Mouse (Mus musculus) forebrain, embryonic 12.5 days (tissue): Measurements from ENCODE around the gene Dnph1. TPM values are rescaled to one million over a fixed set of nuclear protein-coding genes. Genes with fewer than 3 reads are reported as not detected.

ENCODE experiments used
- ATAC-seq: fragments of 200-750 bp; cut with Nextera tagmentation; 2 replicates; pipeline ENCODE4 v1.8.0; 2017; ENCODE audit warnings: moderate TSS enrichment; ENCODE audit not compliant: low FRiP score
- H3K27ac ChIP-seq: fragments of 300-500 bp; sonication (generic); 2 replicates; pipeline ENCODE4 v1.5.1; 2016; ENCODE audit warnings: mild to moderate bottlenecking
- H3K27me3 ChIP-seq: fragments of 300-500 bp; sonication (generic); 2 replicates; pipeline ENCODE4 v1.6.1; 2016; ENCODE audit warnings: mild to moderate bottlenecking
- H3K36me3 ChIP-seq: fragments of 300-500 bp; sonication (generic); replicated peaks from 2 replicates; pipeline ENCODE4 v1.6.1; 2016; ENCODE audit warnings: mild to moderate bottlenecking
- H3K4me1 ChIP-seq: fragments of 300-500 bp; sonication (generic); 2 replicates; pipeline ENCODE4 v1.6.1; 2016
- H3K4me2 ChIP-seq: fragments of 300-500 bp; sonication (generic); 2 replicates; pipeline ENCODE4 v1.6.1; 2016; ENCODE audit warnings: mild to moderate bottlenecking, moderate library complexity
- H3K4me3 ChIP-seq: fragments of 300-500 bp; sonication (generic); replicated peaks from 2 replicates; pipeline ENCODE4 v1.5.1; 2016; ENCODE audit warnings: mild to moderate bottlenecking
- H3K9ac ChIP-seq: fragments of 300-500 bp; sonication (generic); 2 replicates; pipeline ENCODE4 v1.6.1; 2016; ENCODE audit warnings: mild to moderate bottlenecking
- H3K9me3 ChIP-seq: fragments of 300-500 bp; sonication (generic); 2 replicates; pipeline ENCODE4 v1.6.1; 2016
- WGBS: fragments of 180-500 bp; shearing (Covaris S2); methylation state at CpG from one replicate; pipeline ENCODE4 v1.1.7; 2016; 5-methylcytosine and 5-hydroxymethylcytosine counted together
- polyA plus RNA-seq: library from polyadenylated mRNA; unstranded; fragments of >200 nt; fragmentation: Nextera tagmentation; extraction: Ambion mirVana; gene quantifications from 2 replicates; pipeline ENCODE4 v1.2.1, GENCODE M21; 2016

Gene Dnph1
- polyA plus RNA-seq, 1 experiment from 2014 or later, result 71.7 TPM

GRCm38 (mm10) chr17:46545813-46546564 lies 49.5 kb downstream of the Dnph1 start, which contains the start of gene Cul9:
Gene Cul9, minus strand, starts transcription at chr17:46546388.
- Histone ChIP-seq H3K9ac (peak within 1 kb of the TSS; percentile 81), H3K4me3 (peak within 1 kb of the TSS; percentile 69), H3K27me3 (peaks cover 38% of the 10 kb centered on the region; the same call in 1 of the 2 replicates), H3K4me2 (peak within 1 kb of the TSS; percentile 92), H3K36me3 (peaks cover 33% of the 10 kb centered on the region), H3K4me1 (peaks cover 16% of the 10 kb centered on the region), H3K9me3 (no peaks in the 10 kb centered on the region), H3K27ac (no peak within 1 kb of the TSS)
- ATAC-seq, result peak; percentile 82
- WGBS, result under 1% methylated on average over 47 of the region's 49 CpGs

DNA sequence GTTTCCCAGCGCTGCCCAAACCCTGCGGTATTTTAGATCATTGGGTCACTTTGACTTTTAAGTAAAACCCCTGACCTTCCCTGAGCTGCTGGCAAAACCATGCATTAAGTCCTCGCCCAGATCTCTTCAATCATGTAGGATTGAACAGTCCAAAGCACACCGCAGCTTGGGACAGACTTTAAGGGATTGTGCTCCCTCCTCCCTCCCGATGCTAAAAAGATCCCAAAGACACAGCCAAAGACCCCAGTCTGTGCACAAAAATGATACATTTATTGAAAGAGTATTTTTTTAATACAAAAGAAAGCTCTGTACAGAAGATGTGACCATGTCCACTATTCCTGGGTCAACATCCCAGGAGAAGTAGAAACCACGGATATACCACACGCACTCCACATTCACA lies 50.1 kb downstream of the Dnph1 start:
- peak overlapping the region; percentile 92 for H3K4me2 ChIP-seq
- H3K9me3 ChIP-seq, result no peaks in the 10 kb centered on the region
- no peak for ATAC-seq
- WGBS, result 6% methylated on average over 7 of the region's 7 CpGs
- H3K36me3 ChIP-seq, result peaks cover 33% of the 10 kb centered on the region
- peak overlapping the region; percentile 69 for H3K4me3 ChIP-seq
- H3K27ac ChIP-seq, result no peak overlapping the region
- peak overlapping the region; percentile 81 for H3K9ac ChIP-seq
- H3K4me1 ChIP-seq, result peaks cover 16% of the 10 kb centered on the region
- peaks cover 38% of the 10 kb centered on the region; the same call in 1 of the 2 replicates for H3K27me3 ChIP-seq

DNA sequence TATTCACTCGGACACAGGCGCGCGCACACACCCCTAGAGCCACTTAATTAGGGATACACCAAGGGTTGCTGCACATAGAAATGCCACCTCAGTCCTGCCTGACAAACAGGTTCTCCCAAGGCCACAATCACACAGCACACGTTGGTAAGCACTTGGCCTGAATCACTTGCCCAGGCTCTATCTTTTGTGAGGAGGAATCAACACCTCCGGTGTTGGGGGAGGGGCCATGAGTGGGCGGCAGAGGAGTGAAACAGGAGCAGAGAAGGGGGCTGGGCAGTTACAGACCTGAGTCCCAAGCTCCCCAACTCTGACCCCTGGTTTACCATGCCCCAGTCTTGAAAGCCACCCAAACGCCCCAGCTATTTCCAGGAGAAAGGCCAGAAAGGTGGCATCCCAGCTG lies 50.5 kb downstream of the Dnph1 start:
- Histone ChIP-seq H3K36me3 (peaks cover 37% of the 10 kb centered on the region), H3K27ac (no peak overlapping the region), H3K4me3 (no peak overlapping the region), H3K4me2 (peak overlapping the region; percentile 92), H3K27me3 (peaks cover 38% of the 10 kb centered on the region; the same call in 1 of the 2 replicates), H3K9me3 (no peaks in the 10 kb centered on the region), H3K4me1 (peaks cover 16% of the 10 kb centered on the region), H3K9ac (peak overlapping the region; percentile 81; the same call in 1 of the 2 replicates)
- no peak for ATAC-seq
- WGBS, result 6% methylated on average over 8 of the region's 8 CpGs

- Histone ChIP-seq H3K4me2 (no peak overlapping the region), H3K9me3 (no peaks in the 10 kb centered on the region), H3K4me3 (no peak overlapping the region), H3K36me3 (peaks cover 40% of the 10 kb centered on the region), H3K4me1 (peaks cover 24% of the 10 kb centered on the region), H3K27me3 (peaks cover 38% of the 10 kb centered on the region; the same call in 1 of the 2 replicates), H3K27ac (no peak overlapping the region), H3K9ac (no peak overlapping the region)
- WGBS, result 14% methylated on average over 3 of the region's 3 CpGs
- ATAC-seq, result no peak
These were observed 51.4 kb downstream of the Dnph1 start for GRCm38 (mm10) chr17:46547923-46548322.

GRCm38 (mm10) chr17:46548741-46549140 lies 52.2 kb downstream of the Dnph1 start:
- no peak for ATAC-seq
- H3K9ac ChIP-seq, result no peak overlapping the region
- peaks cover 40% of the 10 kb centered on the region for H3K36me3 ChIP-seq
- no peaks in the 10 kb centered on the region for H3K9me3 ChIP-seq
- H3K27me3 ChIP-seq, result peaks cover 38% of the 10 kb centered on the region; the same call in 1 of the 2 replicates
- H3K27ac ChIP-seq, result no peak overlapping the region
- peaks cover 32% of the 10 kb centered on the region for H3K4me1 ChIP-seq
- H3K4me3 ChIP-seq, result no peak overlapping the region
- 57% methylated on average over 11 of the region's 11 CpGs for WGBS
- no peak overlapping the region for H3K4me2 ChIP-seq

- H3K4me1 ChIP-seq, result peaks cover 36% of the 10 kb centered on the region
- WGBS, result 26% methylated on average over 8 of the region's 8 CpGs
- H3K4me3 ChIP-seq, result no peak overlapping the region
- H3K27ac ChIP-seq, result no peak overlapping the region
- H3K27me3 ChIP-seq, result peaks cover 38% of the 10 kb centered on the region; the same call in 1 of the 2 replicates
- H3K4me2 ChIP-seq, result no peak overlapping the region
- peaks cover 40% of the 10 kb centered on the region for H3K36me3 ChIP-seq
- H3K9ac ChIP-seq, result no peak overlapping the region
- ATAC-seq, result no peak
- no peaks in the 10 kb centered on the region for H3K9me3 ChIP-seq
These were observed 52.7 kb downstream of the Dnph1 start for GRCm38 (mm10) chr17:46549193-46549592.

Other genes with a start within 250 kb of the Dnph1 start
- gene Polr1c, start 248.7 kb upstream of the Dnph1 start, polyA plus RNA-seq, result 96.2 and 102 TPM in 2 replicates
- gene Yipf3, start 248.6 kb upstream of the Dnph1 start, polyA plus RNA-seq, result 58.9 and 61.6 TPM in 2 replicates
- 3.0 and 3.2 TPM in 2 replicates for gene Lrrc73, start 243.2 kb upstream of the Dnph1 start, polyA plus RNA-seq
- gene Tjap1, start 213.7 kb upstream of the Dnph1 start, polyA plus RNA-seq, result 56.0 and 58.4 TPM in 2 replicates
- 1.5 and 2.0 TPM in 2 replicates for gene Dlk2, start 199.3 kb upstream of the Dnph1 start, polyA plus RNA-seq
- 7.6 and 8.7 TPM in 2 replicates for gene Abcc10, start 168.4 kb upstream of the Dnph1 start, polyA plus RNA-seq
- 15.7 and 17.2 TPM in 2 replicates for gene Zfp318, start 113.0 kb upstream of the Dnph1 start, polyA plus RNA-seq
- gene Crip3, start 67.8 kb upstream of the Dnph1 start, polyA plus RNA-seq, result 0.79 and 0.91 TPM in 2 replicates
- 0.14 TPM in 1 of 2 replicates, not detected in the other for gene Slc22a7, start 58.3 kb upstream of the Dnph1 start, polyA plus RNA-seq
- gene Ttbk1, start 9.0 kb upstream of the Dnph1 start, polyA plus RNA-seq, result 4.0 and 5.0 TPM in 2 replicates
- gene Cul9, start 49.7 kb downstream of the Dnph1 start, polyA plus RNA-seq, result 9.8 and 11.3 TPM in 2 replicates
- gene Srf, start 59.5 kb downstream of the Dnph1 start, polyA plus RNA-seq, result 5.0 TPM in 2 replicates
- 55.3 and 56.4 TPM in 2 replicates for gene Ptk7, start 132.8 kb downstream of the Dnph1 start, polyA plus RNA-seq
- 39.0 and 42.5 TPM in 2 replicates for gene Klc4, start 149.3 kb downstream of the Dnph1 start, polyA plus RNA-seq
- gene Mrpl2, start 149.5 kb downstream of the Dnph1 start, polyA plus RNA-seq, result 76.6 and 102 TPM in 2 replicates
- gene Cul7, start 153.6 kb downstream of the Dnph1 start, polyA plus RNA-seq, result 46.5 and 47.8 TPM in 2 replicates
- 54.4 and 57.6 TPM in 2 replicates for gene Rrp36, start 177.6 kb downstream of the Dnph1 start, polyA plus RNA-seq
- 156 and 158 TPM in 2 replicates for gene Mea1, start 182.1 kb downstream of the Dnph1 start, polyA plus RNA-seq
- gene Klhdc3, start 184.2 kb downstream of the Dnph1 start, polyA plus RNA-seq, result 131 and 137 TPM in 2 replicates
- gene Ppp2r5d, start 208.4 kb downstream of the Dnph1 start, polyA plus RNA-seq, result 111 and 124 TPM in 2 replicates
- 28.7 and 29.3 TPM in 2 replicates for gene Pex6, start 214.8 kb downstream of the Dnph1 start, polyA plus RNA-seq
- gene Gnmt, start 232.5 kb downstream of the Dnph1 start, polyA plus RNA-seq, result 0.54 and 0.91 TPM in 2 replicates